Mouse (Mus musculus) heart, embryonic 14.5 days (tissue): ENCODE results near the gene Slc51a. TPM values are rescaled to one million over a fixed set of nuclear protein-coding genes. Genes with fewer than 3 reads are reported as not detected.

Experiments used
- ATAC-seq: fragments of 200-750 bp; cut with Nextera tagmentation; 2 replicates; pipeline ENCODE4 v1.8.0; 2017; ENCODE audit warnings: low read depth, moderate TSS enrichment; ENCODE audit not compliant: insufficient number of reproducible peaks, insufficient read depth, low FRiP score
- H3K27ac ChIP-seq, 2 experiments: fragments of 200-500 bp in 1 of 2; fragments of 300-500 bp in 1 of 2; sonication (generic) in 1 of 2; replicated peaks in 1 of 2; 2 replicates each; pipeline ENCODE4 v1.5.1; 2012 to 2014; ENCODE audit warnings: low read depth in 2 of 2, low read length in 2 of 2, control low read depth in 1 of 2, mild to moderate bottlenecking in 1 of 2, mixed read lengths in 1 of 2; ENCODE audit not compliant: control insufficient read depth in 1 of 2, insufficient read depth in 1 of 2
- H3K27me3 ChIP-seq: fragments of 300-500 bp; sonication (generic); 2 replicates; pipeline ENCODE4 v1.6.1; 2014; ENCODE audit warnings: mild to moderate bottlenecking, low read length, control low read depth; ENCODE audit not compliant: control insufficient read depth, insufficient read depth
- H3K36me3 ChIP-seq: fragments of 300-500 bp; sonication (generic); 2 replicates; pipeline ENCODE4 v1.6.1; 2014; ENCODE audit warnings: mild to moderate bottlenecking, control low read depth, low read length, mixed read lengths; ENCODE audit not compliant: control insufficient read depth, insufficient read depth
- H3K4me1 ChIP-seq, 2 experiments: fragments of 200-500 bp in 1 of 2; fragments of 300-500 bp in 1 of 2; sonication (generic) in 1 of 2; 2 replicates each; pipeline ENCODE4 v1.6.1; 2012 to 2014; ENCODE audit warnings: low read length in 2 of 2, control low read depth in 1 of 2, mixed read lengths in 1 of 2; ENCODE audit not compliant: control insufficient read depth in 2 of 2, insufficient read depth in 2 of 2
- H3K4me2 ChIP-seq: fragments of 300-500 bp; sonication (generic); 2 replicates; pipeline ENCODE4 v1.6.1; 2014; ENCODE audit warnings: mild to moderate bottlenecking, low read length
- H3K4me3 ChIP-seq, 2 experiments: fragments of 200-500 bp in 1 of 2; fragments of 300-500 bp in 1 of 2; sonication (generic) in 1 of 2; 2 replicates each; pipeline ENCODE4 v1.5.1; 2012 to 2014; ENCODE audit warnings: low read length in 2 of 2, mild to moderate bottlenecking in 2 of 2, control low read depth in 1 of 2, low read depth in 1 of 2, moderate library complexity in 1 of 2; ENCODE audit not compliant: control insufficient read depth in 1 of 2, insufficient read depth in 1 of 2
- H3K9ac ChIP-seq: fragments of 300-500 bp; sonication (generic); 2 replicates; pipeline ENCODE4 v1.6.1; 2014; ENCODE audit warnings: mild to moderate bottlenecking, low read length
- H3K9me3 ChIP-seq: fragments of 300-500 bp; sonication (generic); 2 replicates; pipeline ENCODE4 v1.6.1; 2016; ENCODE audit warnings: low read length, control low read depth; ENCODE audit not compliant: control insufficient read depth
- WGBS: fragments of 180-500 bp; shearing (Covaris S2); extraction: QIAGEN DNeasy Blood & Tissue Kit; methylation state at CpG from one replicate; pipeline ENCODE4 v1.1.7; 2014; 5-methylcytosine and 5-hydroxymethylcytosine counted together
- polyA plus RNA-seq: library from polyadenylated mRNA; unstranded; fragments of >200 nt; fragmentation: Nextera tagmentation; extraction: Ambion mirVana; gene quantifications from 2 replicates; pipeline ENCODE4 v1.2.1, GENCODE M21; 2014

Gene Slc51a
- polyA plus RNA-seq, 1 experiment from 2014 or later, result 1.4 TPM

GRCm38 (mm10) chr16:32462950-32463349, 24.7 kb downstream of the Slc51a start:
- H3K9me3 ChIP-seq, result no peaks in the 10 kb centered on the region
- peak overlapping the region; percentile 64 to 72 for H3K27ac ChIP-seq
- H3K27me3 ChIP-seq, result no peaks in the 10 kb centered on the region
- H3K4me1 ChIP-seq, result peaks cover 7 to 12% of the 10 kb centered on the region in 2 experiments
- no peak overlapping the region for H3K4me3 ChIP-seq
- H3K9ac ChIP-seq, result no peak overlapping the region
- 0 out of 2 replicates have a peak overlapping the region, but pooled peaks have one; percentile 27 for H3K4me2 ChIP-seq
- 83% methylated on average over 16 of the region's 16 CpGs for WGBS
- H3K36me3 ChIP-seq, result peaks cover 60% of the 10 kb centered on the region
- ATAC-seq, result no peak

GRCm38 (mm10) chr16:32461713-32462112, 26.0 kb downstream of the Slc51a start:
- Histone ChIP-seq H3K9me3 (no peaks in the 10 kb centered on the region), H3K9ac (no peak overlapping the region), H3K36me3 (peaks cover 54% of the 10 kb centered on the region), H3K4me2 (no peak overlapping the region), H3K27me3 (no peaks in the 10 kb centered on the region), H3K4me1 (peaks cover 7 to 12% of the 10 kb centered on the region in 2 experiments), H3K4me3 (no peak overlapping the region), H3K27ac (no peak overlapping the region)
- WGBS, result 94% methylated on average over 5 of the region's 5 CpGs
- no peak for ATAC-seq

GRCm38 (mm10) chr16:32460518-32460917, 27.2 kb downstream of the Slc51a start:
- Histone ChIP-seq H3K9me3 (no peaks in the 10 kb centered on the region), H3K27me3 (no peaks in the 10 kb centered on the region), H3K4me2 (no peak overlapping the region), H3K4me3 (no peak overlapping the region), H3K9ac (no peak overlapping the region), H3K4me1 (peaks cover 7 to 12% of the 10 kb centered on the region in 2 experiments), H3K27ac (no peak overlapping the region), H3K36me3 (peaks cover 55% of the 10 kb centered on the region)
- WGBS, result 48% methylated on average over 4 of the region's 4 CpGs
- ATAC-seq, result no peak

GRCm38 (mm10) chr16:32457589-32458386, 29.9 kb downstream of the Slc51a start:
- peaks cover under 1 to 2% of the 10 kb centered on the region in 2 experiments; a peak in 3 of 4 replicates for H3K4me1 ChIP-seq
- no peak overlapping the region for H3K27ac ChIP-seq
- no peaks in the 10 kb centered on the region for H3K27me3 ChIP-seq
- peaks cover 58% of the 10 kb centered on the region for H3K36me3 ChIP-seq
- WGBS, result 58% methylated on average over 10 of the region's 10 CpGs
- ATAC-seq, result peak; percentile 47; the same call in 1 of the 2 replicates
- no peak overlapping the region for H3K4me3 ChIP-seq
- no peaks in the 10 kb centered on the region for H3K9me3 ChIP-seq
- no peak overlapping the region for H3K9ac ChIP-seq
- H3K4me2 ChIP-seq, result no peak overlapping the region

GRCm38 (mm10) chr16:32456761-32457160, 30.9 kb downstream of the Slc51a start:
- Histone ChIP-seq H3K27ac (no peak overlapping the region), H3K36me3 (peaks cover 59% of the 10 kb centered on the region), H3K27me3 (no peaks in the 10 kb centered on the region), H3K4me1 (no peaks in the 10 kb centered on the region), H3K9me3 (no peaks in the 10 kb centered on the region), H3K9ac (no peak overlapping the region), H3K4me3 (no peak overlapping the region), H3K4me2 (no peak overlapping the region)
- no peak for ATAC-seq
- 94% methylated on average over 1 of the region's 1 CpGs for WGBS

GRCm38 (mm10) chr16:32456086-32456485, 31.6 kb downstream of the Slc51a start:
- Histone ChIP-seq H3K4me1 (no peaks in the 10 kb centered on the region), H3K36me3 (peaks cover 60% of the 10 kb centered on the region), H3K27me3 (no peaks in the 10 kb centered on the region), H3K27ac (no peak overlapping the region), H3K4me3 (no peak overlapping the region), H3K9me3 (no peaks in the 10 kb centered on the region), H3K9ac (no peak overlapping the region), H3K4me2 (no peak overlapping the region)
- no peak for ATAC-seq

GRCm38 (mm10) chr16:32454646-32455045, 33.0 kb downstream of the Slc51a start:
- Histone ChIP-seq H3K9me3 (no peaks in the 10 kb centered on the region), H3K4me3 (no peak overlapping the region), H3K4me2 (no peak overlapping the region), H3K9ac (no peak overlapping the region), H3K27me3 (no peaks in the 10 kb centered on the region), H3K36me3 (peaks cover 60% of the 10 kb centered on the region), H3K27ac (no peak overlapping the region), H3K4me1 (no peaks in the 10 kb centered on the region)
- 91% methylated on average over 5 of the region's 5 CpGs for WGBS
- ATAC-seq, result no peak

GRCm38 (mm10) chr16:32453102-32453501, 34.6 kb downstream of the Slc51a start:
- no peak overlapping the region for H3K27ac ChIP-seq
- H3K36me3 ChIP-seq, result peaks cover 52% of the 10 kb centered on the region
- H3K4me3 ChIP-seq, result no peak overlapping the region
- H3K4me1 ChIP-seq, result no peaks in the 10 kb centered on the region
- H3K9me3 ChIP-seq, result no peaks in the 10 kb centered on the region
- H3K4me2 ChIP-seq, result no peak overlapping the region
- WGBS, result 94% methylated on average over 8 of the region's 8 CpGs
- no peak overlapping the region for H3K9ac ChIP-seq
- no peak for ATAC-seq
- no peaks in the 10 kb centered on the region for H3K27me3 ChIP-seq
